Mouse (Mus musculus): Measurements from ENCODE around the gene Sgk2.

DNA sequence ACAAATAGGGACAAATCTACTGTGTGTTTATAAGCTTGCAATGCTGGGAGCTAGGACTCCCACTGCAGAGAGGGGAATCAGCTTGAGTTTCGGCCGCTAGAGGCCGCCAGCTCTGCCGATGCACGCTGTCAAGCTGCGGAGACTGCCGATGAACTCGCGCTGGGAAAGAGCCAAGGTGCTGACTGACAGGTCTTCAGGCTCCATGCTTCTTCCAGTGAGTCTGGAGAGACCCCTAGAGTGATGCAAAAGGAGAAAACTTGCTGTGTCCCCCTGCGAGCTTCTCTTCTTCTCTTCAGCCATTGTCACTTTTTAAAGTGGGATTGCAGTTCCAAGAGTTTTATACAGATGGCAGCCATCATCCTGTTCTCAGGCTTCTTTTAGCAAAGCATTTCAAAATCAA, 61.0 kb downstream of the Sgk2 start:
- TF ChIP-seq CTCF (IDR thresholded peaks at IDR 0.05; ENCODE audit: low read depth) (peak; percentile 82), EP300 (IDR thresholded peaks at IDR 0.05; ENCODE audit: low read depth) (no peak)

Data from heart, postnatal 0 days (tissue).